Mouse (Mus musculus): Measurements from ENCODE around the gene 3110001I22Rik. TPM values are rescaled to one million over a fixed set of nuclear protein-coding genes. Genes with fewer than 3 reads are reported as not detected.
"Not testable (repeated sequence)": the region's sequence is repeated elsewhere in the genome, so short reads cannot be mapped to it uniquely, and the experiment has no call there.

Gene 3110001I22Rik
- polyA plus RNA-seq, 1 experiment, result 1.2 TPM

DNA sequence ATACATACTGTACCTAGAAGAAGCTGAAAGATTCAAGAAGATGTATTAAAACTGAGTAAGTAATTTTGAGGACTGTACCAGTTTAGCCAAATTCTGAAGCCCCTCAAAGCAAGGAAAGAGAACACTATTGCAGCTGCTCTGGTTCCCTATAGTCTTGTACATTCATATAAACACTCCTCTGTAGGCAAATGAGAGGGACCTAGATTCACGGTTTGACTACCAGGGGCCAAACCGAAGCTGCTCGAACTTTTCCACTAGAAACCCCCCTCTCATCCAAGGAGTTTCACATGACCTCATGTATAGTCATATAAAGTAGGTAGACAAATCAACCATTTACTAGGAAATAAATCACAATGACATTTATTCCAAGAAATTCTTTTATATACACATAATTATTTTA, 12.8 kb upstream of the 3110001I22Rik start:
- Histone ChIP-seq H3K4me3 (ENCODE audit: low read depth, low read length) (no peak overlapping the region), H3K27me3 (ENCODE audit: control insufficient read depth, insufficient read depth, low read length) (no peaks in the 10 kb centered on the region), H3K27ac (ENCODE audit: insufficient read depth, low read depth, low read length) (no peak overlapping the region), H3K36me3 (ENCODE audit: control insufficient read depth, insufficient read depth, low read length) (peaks cover 29% of the 10 kb centered on the region), H3K4me1 (ENCODE audit: control insufficient read depth, insufficient read depth, insufficient read length, low read length) (no peaks in the 10 kb centered on the region)
- 90% methylated on average over 3 of the region's 3 CpGs for WGBS
- TF ChIP-seq CTCF (IDR thresholded peaks at IDR 0.05; ENCODE audit: extremely low read depth, insufficient read length, insufficient replicate concordance, low read depth, low read length) (no peak), POLR2A (IDR thresholded peaks at IDR 0.05; ENCODE audit: low read depth, low read length) (no peak)

GRCm38 (mm10) chr16:13660736-13661135, 11.0 kb upstream of the 3110001I22Rik start:
- no peak overlapping the region for H3K4me3 ChIP-seq (ENCODE audit: low read depth, low read length)
- 92% methylated on average over 9 of the region's 9 CpGs for WGBS
- no peaks in the 10 kb centered on the region for H3K4me1 ChIP-seq (ENCODE audit: control insufficient read depth, insufficient read depth, insufficient read length, low read length)
- TF ChIP-seq POLR2A (IDR thresholded peaks at IDR 0.05; ENCODE audit: low read depth, low read length), result no peak
- TF ChIP-seq CTCF (IDR thresholded peaks at IDR 0.05; ENCODE audit: extremely low read depth, insufficient read length, insufficient replicate concordance, low read depth, low read length), result no peak
- H3K27ac ChIP-seq (ENCODE audit: insufficient read depth, low read depth, low read length), result no peak overlapping the region
- H3K27me3 ChIP-seq (ENCODE audit: control insufficient read depth, insufficient read depth, low read length), result no peaks in the 10 kb centered on the region
- H3K36me3 ChIP-seq (ENCODE audit: control insufficient read depth, insufficient read depth, low read length), result peaks cover 22% of the 10 kb centered on the region

- Histone ChIP-seq H3K27me3 (ENCODE audit: control insufficient read depth, insufficient read depth, low read length) (no peaks in the 10 kb centered on the region), H3K4me3 (ENCODE audit: low read depth, low read length) (peak within 1 kb of the TSS; percentile 93), H3K27ac (ENCODE audit: insufficient read depth, low read depth, low read length) (peak within 1 kb of the TSS; percentile 43; the same call in 1 of the 2 replicates), H3K36me3 (ENCODE audit: control insufficient read depth, insufficient read depth, low read length) (peaks cover 11% of the 10 kb centered on the region), H3K4me1 (ENCODE audit: control insufficient read depth, insufficient read depth, insufficient read length, low read length) (no peaks in the 10 kb centered on the region)
- under 1% methylated on average over 35 of the region's 35 CpGs for WGBS
- TF ChIP-seq POLR2A (IDR thresholded peaks at IDR 0.05; ENCODE audit: low read depth, low read length) (peak; percentile 70), CTCF (IDR thresholded peaks at IDR 0.05; ENCODE audit: extremely low read depth, insufficient read length, insufficient replicate concordance, low read depth, low read length) (no peak)
Observed at GRCm38 (mm10) chr16:13667878-13668343, 3.8 kb upstream of the 3110001I22Rik start, which contains the start of gene Parn. TSS of gene Parn (minus strand) at chr16:13668170.

- TF ChIP-seq CTCF (IDR thresholded peaks at IDR 0.05; ENCODE audit: extremely low read depth, insufficient read length, insufficient replicate concordance, low read depth, low read length) (no peak), POLR2A (IDR thresholded peaks at IDR 0.05; ENCODE audit: low read depth, low read length) (no peak)
- Histone ChIP-seq H3K36me3 (ENCODE audit: control insufficient read depth, insufficient read depth, low read length) (peaks cover 7% of the 10 kb centered on the region), H3K4me1 (ENCODE audit: control insufficient read depth, insufficient read depth, insufficient read length, low read length) (no peaks in the 10 kb centered on the region; the same call in 1 of the 2 replicates), H3K27ac (ENCODE audit: insufficient read depth, low read depth, low read length) (no peak overlapping the region), H3K27me3 (ENCODE audit: control insufficient read depth, insufficient read depth, low read length) (no peaks in the 10 kb centered on the region), H3K4me3 (ENCODE audit: low read depth, low read length) (no peak overlapping the region)
- 76% methylated on average over 10 of the region's 10 CpGs for WGBS
Observed at GRCm38 (mm10) chr16:13668402-13669108, 3.2 kb upstream of the 3110001I22Rik start.

DNA sequence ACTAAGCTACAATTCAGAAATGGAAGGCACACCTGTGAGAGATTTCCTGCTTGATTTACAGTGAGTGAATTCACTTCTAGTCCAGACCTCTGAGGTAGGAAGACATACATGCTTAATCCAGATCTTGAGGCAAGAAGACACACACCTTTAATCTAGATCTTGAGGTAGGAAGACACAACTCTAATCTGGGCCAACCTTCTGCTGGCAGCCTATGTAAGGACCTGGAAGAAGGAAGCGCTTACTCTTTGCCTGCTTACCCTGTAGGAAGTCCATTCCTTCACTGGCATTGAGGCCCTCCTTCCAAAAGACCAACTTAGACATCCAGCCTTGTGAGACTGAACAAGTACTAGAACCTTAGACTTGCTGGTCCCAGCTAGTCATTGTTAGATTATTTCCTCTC, 2.4 kb upstream of the 3110001I22Rik start:
- no peaks in the 10 kb centered on the region for H3K27me3 ChIP-seq (ENCODE audit: control insufficient read depth, insufficient read depth, low read length)
- H3K4me3 ChIP-seq (ENCODE audit: low read depth, low read length), result no peak overlapping the region
- no peak overlapping the region for H3K27ac ChIP-seq (ENCODE audit: insufficient read depth, low read depth, low read length)
- H3K36me3 ChIP-seq (ENCODE audit: control insufficient read depth, insufficient read depth, low read length), result peaks cover 6% of the 10 kb centered on the region
- TF ChIP-seq CTCF (IDR thresholded peaks at IDR 0.05; ENCODE audit: extremely low read depth, insufficient read length, insufficient replicate concordance, low read depth, low read length) (no peak), POLR2A (IDR thresholded peaks at IDR 0.05; ENCODE audit: low read depth, low read length) (no peak)
- WGBS, result 97% methylated on average over 1 of the region's 1 CpGs
- H3K4me1 ChIP-seq (ENCODE audit: control insufficient read depth, insufficient read depth, insufficient read length, low read length), result no peaks in the 10 kb centered on the region; the same call in 1 of the 2 replicates

DNA sequence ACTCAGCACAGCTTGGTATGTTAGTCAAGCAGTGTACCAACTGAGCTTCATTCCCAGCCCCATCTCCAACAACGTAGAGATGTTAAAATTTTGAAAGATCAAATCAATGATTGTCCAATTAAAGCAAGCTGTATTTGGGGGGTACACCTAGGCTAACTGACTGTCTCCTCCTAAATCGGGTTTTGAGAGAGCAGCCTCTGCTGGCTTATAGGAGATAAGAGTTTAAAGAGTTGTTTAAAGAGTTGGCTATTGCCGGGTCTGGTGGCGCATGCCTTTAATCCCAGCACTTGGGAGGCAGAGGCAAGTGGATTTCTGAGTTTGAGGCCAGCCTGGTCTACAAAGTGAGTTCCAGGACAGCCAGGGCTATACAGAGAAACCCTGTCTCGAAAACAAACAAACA, 833 bp upstream of the 3110001I22Rik start:
- H3K36me3 ChIP-seq (ENCODE audit: control insufficient read depth, insufficient read depth, low read length); H3K27me3 ChIP-seq (ENCODE audit: control insufficient read depth, insufficient read depth, low read length); H3K4me3 ChIP-seq (ENCODE audit: low read depth, low read length); H3K4me1 ChIP-seq (ENCODE audit: control insufficient read depth, insufficient read depth, insufficient read length, low read length): not testable (repeated sequence)
- peak overlapping the region; percentile 72; the same call in 1 of the 2 replicates for H3K27ac ChIP-seq (ENCODE audit: insufficient read depth, low read depth, low read length)
- WGBS, result 60% methylated on average over 5 of the region's 5 CpGs

- no peaks in the 10 kb centered on the region; the same call in 1 of the 2 replicates for H3K4me1 ChIP-seq (ENCODE audit: control insufficient read depth, insufficient read depth, insufficient read length, low read length)
- under 1% methylated on average over 20 of the region's 20 CpGs for WGBS
- peak overlapping the region; percentile 81 for H3K4me3 ChIP-seq (ENCODE audit: low read depth, low read length)
- peak overlapping the region; percentile 91 for H3K27ac ChIP-seq (ENCODE audit: insufficient read depth, low read depth, low read length)
- H3K36me3 ChIP-seq (ENCODE audit: control insufficient read depth, insufficient read depth, low read length), result peaks cover 8% of the 10 kb centered on the region
- TF ChIP-seq POLR2A (IDR thresholded peaks at IDR 0.05; ENCODE audit: low read depth, low read length) (no peak), CTCF (IDR thresholded peaks at IDR 0.05; ENCODE audit: extremely low read depth, insufficient read length, insufficient replicate concordance, low read depth, low read length) (no peak)
- no peaks in the 10 kb centered on the region for H3K27me3 ChIP-seq (ENCODE audit: control insufficient read depth, insufficient read depth, low read length)
Observed at GRCm38 (mm10) chr16:13672386-13672898, 713 bp downstream of the 3110001I22Rik start.

Measured in small intestine, adult 2 months (tissue).